Mouse (Mus musculus) spleen, adult 2 months (tissue): ENCODE data around the gene Hist1h2ae. TPM values are rescaled to one million over a fixed set of nuclear protein-coding genes. Genes with fewer than 3 reads are reported as not detected.

Source experiments
- DNase-seq, 2 experiments: peaks; one replicate each; pipeline versions ENCODE4 v3.0.0 to v3.0.0-alpha.2; 2012 to 2021; ENCODE audit warnings: low spot score in 2 of 2, low read depth in 1 of 2
- H3K27ac ChIP-seq: fragments of 200-500 bp; 2 replicates; pipeline ENCODE4 v1.5.1; 2012; ENCODE audit warnings: low read length, inconsistent platforms; ENCODE audit not compliant: insufficient read depth
- H3K27me3 ChIP-seq: fragments of 200-500 bp; 2 replicates; pipeline ENCODE4 v1.6.1; 2012; ENCODE audit warnings: mild to moderate bottlenecking, moderate library complexity, low read length, inconsistent platforms; ENCODE audit not compliant: control insufficient read depth, insufficient read depth
- H3K36me3 ChIP-seq: fragments of 200-500 bp; 2 replicates; pipeline ENCODE4 v1.6.1; 2012; ENCODE audit warnings: mild to moderate bottlenecking, low read length, inconsistent platforms; ENCODE audit not compliant: control insufficient read depth, insufficient read depth
- H3K4me1 ChIP-seq: fragments of 200-500 bp; 2 replicates; pipeline ENCODE4 v1.6.1; 2011; ENCODE audit warnings: inconsistent platforms; ENCODE audit not compliant: control insufficient read depth, insufficient read depth, insufficient read length
- H3K4me3 ChIP-seq: fragments of 200-500 bp; 2 replicates; pipeline ENCODE4 v1.5.1; 2011; ENCODE audit warnings: mild to moderate bottlenecking, inconsistent platforms; ENCODE audit not compliant: insufficient read depth, insufficient read length; ENCODE audit errors: extremely low read depth
- CTCF ChIP-seq: fragments of 200-500 bp; IDR thresholded peaks from 2 replicates; pipeline ENCODE4 v1.5.1; 2011; ENCODE audit warnings: mild to moderate bottlenecking, inconsistent platforms; ENCODE audit not compliant: insufficient read depth, insufficient read length, insufficient replicate concordance; ENCODE audit errors: extremely low read depth
- POLR2A ChIP-seq: fragments of 200-500 bp; IDR thresholded peaks from 2 replicates; pipeline ENCODE4 v1.6.1; 2011; ENCODE audit warnings: low read depth, low read length, inconsistent platforms
- WGBS: fragments of 180-500 bp; shearing (Covaris S2); methylation state at CpG from one replicate; pipeline ENCODE4 v1.1.7; 2018; 5-methylcytosine and 5-hydroxymethylcytosine counted together
- polyA plus RNA-seq: library from polyadenylated mRNA; depleted of rRNA; stranded (reverse); fragments of >200 nt; gene quantifications from 2 replicates; pipeline ENCODE4 v1.2.3, GENCODE M21; 2012; rRNA removed

Gene Hist1h2ae
- 15.5 and 23.4 TPM in 2 replicates for polyA plus RNA-seq

DNA sequence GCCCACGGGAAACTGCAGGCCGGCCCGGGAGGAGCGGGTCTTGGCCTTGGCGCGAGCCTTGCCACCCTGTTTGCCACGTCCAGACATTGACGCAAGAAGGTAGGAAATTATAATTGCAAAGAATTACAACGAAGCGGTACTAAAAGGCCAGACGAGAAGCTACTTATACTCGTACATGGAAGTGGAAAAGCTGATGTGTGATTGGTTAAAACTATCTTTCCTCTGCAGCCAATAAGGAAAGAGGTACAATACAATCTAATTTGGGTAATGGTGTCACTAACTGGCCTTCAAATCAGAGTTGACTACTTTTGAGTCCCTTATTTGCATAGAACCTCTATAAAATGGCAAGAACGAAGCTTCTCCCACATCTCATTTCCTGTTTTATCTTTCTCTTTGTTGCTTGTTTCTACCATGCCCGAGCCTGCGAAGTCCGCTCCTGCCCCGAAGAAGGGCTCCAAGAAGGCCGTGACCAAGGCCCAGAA is at the start of gene Hist1h2ae, which contains the start of gene Hist1h2bg:
Gene Hist1h2ae, minus strand, starts transcription at position 199 of the 482 bp plus-strand sequence.
Gene Hist1h2bg, plus strand, starts transcription at position 375 of the 482 bp plus-strand sequence.
- DNase-seq: peak; percentile 48 to 91

DNA sequence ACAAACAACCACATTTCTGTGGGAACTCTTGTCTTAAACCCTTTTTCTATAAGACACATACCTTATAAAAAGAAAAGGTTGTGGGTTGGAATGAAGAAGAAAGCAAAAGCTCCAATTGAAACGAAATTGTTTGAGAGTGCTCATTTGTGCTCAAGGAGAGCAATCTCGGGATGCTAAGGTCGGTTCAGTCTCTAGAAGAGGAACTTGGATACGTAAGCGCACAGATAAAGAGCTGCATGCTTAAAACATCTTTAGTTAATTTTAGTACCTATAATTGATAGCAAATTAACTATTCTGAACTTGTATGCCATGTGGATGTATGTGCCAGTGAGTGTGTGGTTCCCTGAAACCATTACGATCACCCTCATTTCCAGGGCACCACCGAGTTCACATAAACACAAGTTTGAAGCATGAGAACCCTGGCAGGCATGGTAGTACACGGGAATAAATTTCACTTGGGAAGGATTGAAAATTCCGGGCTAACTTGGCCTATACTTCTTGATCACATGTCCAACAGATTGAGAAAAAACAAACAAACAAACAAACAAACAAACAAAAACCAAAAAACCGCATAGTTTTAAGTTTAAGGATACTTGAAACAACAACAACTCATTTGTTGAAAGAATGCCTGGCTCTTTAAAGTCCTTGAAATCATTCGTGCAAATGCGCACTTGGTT is 49.2 kb upstream of the Hist1h2ae start:
- H3K27me3 ChIP-seq: no peaks in the 10 kb centered on the region
- no peak for TF ChIP-seq CTCF
- TF ChIP-seq POLR2A: no peak
- peak overlapping the region; percentile 65; the same call in 1 of the 2 replicates for H3K4me3 ChIP-seq
- peaks cover 2% of the 10 kb centered on the region; the same call in 1 of the 2 replicates for H3K4me1 ChIP-seq
- H3K27ac ChIP-seq: peak overlapping the region; percentile 95
- WGBS: 25% methylated on average over 12 of the region's 12 CpGs
- DNase-seq: no peak
- no peaks in the 10 kb centered on the region for H3K36me3 ChIP-seq

More for the DNA sequence above, at the start of gene Hist1h2ae, which contains the start of gene Hist1h2bg:
- WGBS: under 1% methylated on average over 18 of the region's 18 CpGs
- Histone ChIP-seq H3K4me3 (peak within 1 kb of the TSS; percentile 61), H3K36me3 (no peaks in the 10 kb centered on the region), H3K27ac (peak within 1 kb of the TSS; percentile 99), H3K27me3 (no peaks in the 10 kb centered on the region), H3K4me1 (no peaks in the 10 kb centered on the region)
- TF ChIP-seq POLR2A: no peak; the same call in 1 of the 2 replicates

DNA sequence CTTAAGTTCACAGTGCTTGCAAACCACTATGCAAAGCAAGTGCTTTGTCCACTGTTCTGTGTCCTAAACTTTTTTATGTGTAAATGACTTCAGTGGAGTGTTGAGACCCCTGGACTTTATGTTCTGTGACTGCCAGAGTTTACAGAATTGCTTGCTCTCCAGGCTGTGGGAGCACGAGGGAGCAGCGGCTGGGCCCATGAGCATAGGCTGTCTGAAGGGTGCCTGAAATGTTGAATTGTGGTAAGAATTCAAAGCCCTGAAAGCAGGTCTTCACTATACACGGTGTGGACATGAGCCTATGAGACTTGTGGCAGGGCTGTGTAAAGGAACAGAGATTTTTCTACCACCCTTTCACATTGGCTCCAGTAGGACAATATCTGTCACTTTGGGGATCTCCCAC is 40.6 kb upstream of the Hist1h2ae start:
- TF ChIP-seq CTCF (no peak), POLR2A (no peak)
- H3K4me3 ChIP-seq: no peak overlapping the region
- WGBS: 90% methylated on average over 3 of the region's 3 CpGs

DNA sequence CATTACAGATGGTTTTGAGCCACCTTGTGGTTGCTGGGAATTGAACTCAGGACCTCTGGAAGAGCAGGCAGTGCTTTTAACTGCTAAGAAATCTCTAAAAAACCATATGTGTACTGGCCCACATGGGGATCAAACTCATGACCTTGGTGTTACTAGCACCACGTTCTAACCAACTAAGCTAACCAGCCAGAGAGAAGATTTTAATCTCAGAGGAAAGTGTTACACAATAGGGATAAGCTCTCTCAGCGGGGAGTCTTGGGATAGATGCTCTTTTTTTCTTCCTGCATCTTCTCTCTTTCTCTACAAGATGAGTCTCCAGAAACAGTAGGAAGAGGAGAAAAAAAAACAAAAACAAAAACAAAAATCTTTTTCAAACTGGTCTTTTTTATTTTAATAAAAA is 39.4 kb upstream of the Hist1h2ae start:
- Histone ChIP-seq H3K4me3 (no peak overlapping the region), H3K36me3 (no peaks in the 10 kb centered on the region), H3K4me1 (no peaks in the 10 kb centered on the region), H3K27me3 (no peaks in the 10 kb centered on the region), H3K27ac (no peak overlapping the region)
- 82% methylated on average over 2 of the region's 2 CpGs for WGBS
- TF ChIP-seq POLR2A: no peak
- no peak for TF ChIP-seq CTCF
- no peak for DNase-seq

More for the DNA sequence above, 40.6 kb upstream of the Hist1h2ae start:
- Histone ChIP-seq H3K27me3 (no peaks in the 10 kb centered on the region), H3K4me1 (no peaks in the 10 kb centered on the region), H3K36me3 (no peaks in the 10 kb centered on the region), H3K27ac (no peak overlapping the region)
- DNase-seq: no peak

DNA sequence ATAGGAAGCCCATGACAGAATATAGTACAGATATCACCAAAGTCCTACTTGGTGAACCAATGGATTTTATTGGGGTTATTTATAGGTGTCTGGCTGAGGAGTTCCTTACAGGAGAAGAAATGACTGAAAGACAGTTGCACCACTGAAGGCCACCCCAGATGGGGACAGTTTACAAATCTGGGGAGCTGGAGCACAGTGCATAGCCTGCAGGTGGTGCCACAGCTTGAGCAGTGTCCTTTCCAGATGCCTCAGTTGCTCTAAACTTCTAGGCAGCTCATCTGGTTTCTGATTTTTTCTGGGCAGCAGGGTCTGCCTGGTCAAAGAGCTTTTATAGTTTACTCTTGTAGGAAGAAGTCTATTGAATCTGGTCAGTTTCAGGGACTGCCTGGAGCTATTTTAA is 38.8 kb upstream of the Hist1h2ae start:
- Histone ChIP-seq H3K4me3 (no peak overlapping the region), H3K36me3 (no peaks in the 10 kb centered on the region), H3K4me1 (no peaks in the 10 kb centered on the region), H3K27ac (no peak overlapping the region), H3K27me3 (no peaks in the 10 kb centered on the region)
- DNase-seq: no peak
- TF ChIP-seq CTCF (no peak), POLR2A (no peak)

DNA sequence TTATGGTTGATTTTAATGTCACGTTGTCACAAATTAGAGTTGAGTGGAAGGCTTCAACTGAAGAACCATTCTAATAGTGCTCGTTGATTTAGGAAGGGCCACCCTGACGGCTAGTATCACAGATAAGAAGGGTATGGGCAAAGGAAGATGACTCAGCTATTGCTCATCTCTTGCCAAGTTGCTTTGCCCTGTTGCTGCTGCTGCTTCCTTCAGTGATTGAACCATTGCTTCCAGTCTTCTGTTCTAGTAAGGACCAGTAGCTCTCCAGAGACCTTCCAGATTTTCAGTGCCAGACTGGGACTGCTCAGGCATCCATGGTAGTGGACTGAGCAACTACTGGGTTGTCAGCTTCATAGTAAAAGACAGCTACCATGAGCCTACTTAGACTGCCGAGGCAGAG is 38.2 kb upstream of the Hist1h2ae start:
- no peak for DNase-seq
- no peaks in the 10 kb centered on the region for H3K27me3 ChIP-seq
- H3K4me3 ChIP-seq: no peak overlapping the region; the same call in 1 of the 2 replicates
- H3K27ac ChIP-seq: no peak overlapping the region
- no peaks in the 10 kb centered on the region for H3K4me1 ChIP-seq
- no peak for TF ChIP-seq POLR2A
- no peak for TF ChIP-seq CTCF
- WGBS: 82% methylated on average over 4 of the region's 4 CpGs
- no peaks in the 10 kb centered on the region for H3K36me3 ChIP-seq

DNA sequence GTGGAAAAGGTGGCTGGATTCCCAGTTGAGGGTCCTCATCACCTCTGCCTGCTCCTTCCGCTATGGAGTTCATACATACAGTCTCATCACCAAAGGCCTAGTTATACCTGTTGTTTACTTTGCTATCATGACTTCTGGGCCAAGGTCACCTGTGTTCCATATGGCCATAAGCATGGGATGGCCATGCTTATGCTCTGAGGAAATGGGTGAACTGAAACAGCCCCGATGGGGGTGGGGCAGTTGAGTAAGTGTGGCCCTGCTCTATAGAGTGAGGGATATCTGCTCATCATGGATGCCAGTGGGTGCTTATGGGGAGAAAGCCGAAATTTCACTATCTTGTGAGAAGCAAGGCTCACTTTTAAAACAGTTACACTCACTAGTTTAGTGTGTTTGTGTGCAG is 34.0 kb upstream of the Hist1h2ae start:
- TF ChIP-seq POLR2A (no peak), CTCF (no peak)
- Histone ChIP-seq H3K27ac (no peak overlapping the region), H3K27me3 (no peaks in the 10 kb centered on the region), H3K4me3 (no peak overlapping the region), H3K36me3 (no peaks in the 10 kb centered on the region), H3K4me1 (no peaks in the 10 kb centered on the region)
- 92% methylated on average over 3 of the region's 3 CpGs for WGBS
- no peak for DNase-seq
